Mouse (Mus musculus) frontal cortex, adult 2 months (tissue): ENCODE data around the gene Zfp398. TPM values are rescaled to one million over a fixed set of nuclear protein-coding genes. Genes with fewer than 3 reads are reported as not detected.

Source experiments
- DNase-seq, 2 experiments: peaks; one replicate each; pipeline ENCODE4 v3.0.0; 2022; ENCODE audit warnings: low spot score in 1 of 2; ENCODE audit errors: extremely low spot score in 1 of 2
- polyA plus RNA-seq: library from polyadenylated mRNA; depleted of rRNA; stranded (reverse); fragments of >200 nt; gene quantifications from 2 replicates; pipeline ENCODE4 v1.2.3, GENCODE M21; 2012; rRNA removed

Zfp398 gene
- polyA plus RNA-seq: 14.3 and 15.4 TPM in 2 replicates

DNA sequence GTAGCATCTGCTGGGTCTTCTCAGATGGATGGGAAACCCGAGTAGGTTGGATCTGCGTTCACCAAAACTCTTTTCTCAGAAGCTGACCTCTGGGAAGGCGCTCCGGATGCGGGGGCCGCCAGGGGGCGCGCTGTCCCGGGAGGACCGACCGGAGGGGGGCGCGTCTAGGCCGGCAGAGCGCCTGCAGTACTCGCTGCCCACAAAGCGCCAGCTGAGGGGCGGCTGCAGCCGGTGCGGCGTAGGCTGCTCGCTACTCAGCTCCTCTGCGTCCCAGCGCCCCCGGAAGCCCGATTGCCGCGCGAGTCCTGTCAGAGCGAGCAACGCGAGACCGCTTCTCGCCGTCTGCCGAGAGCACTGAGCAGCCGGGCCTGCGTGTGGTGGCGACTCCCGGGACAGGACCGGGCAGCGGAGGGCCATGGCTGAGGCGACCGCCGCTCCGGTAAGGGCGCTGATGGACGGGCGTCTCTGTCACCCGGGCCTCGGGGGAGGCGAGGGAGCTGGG is at the start of gene Zfp398:
Gene Zfp398 (plus strand): TSS at position 180 of the 502 bp plus-strand sequence.
- peak; percentile 87 to 97 for DNase-seq

DNA sequence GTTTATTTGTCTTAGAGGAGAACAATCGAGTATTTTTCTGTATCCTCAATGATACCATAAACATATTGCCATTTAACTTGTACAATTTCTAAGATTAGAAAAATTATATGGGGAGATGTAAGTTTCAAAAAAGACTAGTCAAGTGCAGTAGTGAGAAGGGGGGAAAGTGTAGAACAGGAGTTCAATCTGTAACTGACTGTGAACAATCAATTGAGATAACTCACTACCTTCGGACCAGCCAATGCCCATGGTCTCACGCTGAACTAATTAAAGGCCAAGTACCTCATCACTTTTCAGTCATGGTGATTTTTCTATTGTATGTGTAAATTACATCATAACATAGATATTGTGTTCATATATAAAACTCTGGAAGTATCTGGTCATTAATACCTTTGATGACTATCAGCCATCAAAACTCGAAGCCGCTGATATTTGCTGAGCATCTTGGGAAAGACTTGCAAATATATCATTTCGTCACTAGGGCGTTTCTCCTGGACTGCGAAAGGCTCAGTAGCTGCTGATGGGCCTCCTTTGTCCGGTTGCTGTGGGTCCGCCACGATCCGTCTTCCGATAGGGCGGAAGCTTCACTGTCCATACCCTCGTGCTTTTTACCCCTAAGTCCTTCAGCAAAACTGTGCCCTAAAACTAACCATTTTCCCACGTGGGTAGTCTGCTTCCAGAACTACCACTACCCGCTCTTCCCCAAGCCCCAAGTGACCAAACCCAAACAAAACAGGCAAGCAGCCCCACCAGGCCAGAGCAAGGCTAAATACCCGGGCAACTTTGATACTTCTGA is 47.3 kb upstream of the Zfp398 start:
- peak; percentile 75 to 89 for DNase-seq

- DNase-seq: no peak
These were observed 46.6 kb upstream of the Zfp398 start for GRCm38 (mm10) chr6:47788821-47789220.

- no peak for DNase-seq
These were observed 44.7 kb upstream of the Zfp398 start for GRCm38 (mm10) chr6:47790745-47791144.

- DNase-seq: no peak
These were observed 42.9 kb upstream of the Zfp398 start for GRCm38 (mm10) chr6:47792533-47792932.

DNA sequence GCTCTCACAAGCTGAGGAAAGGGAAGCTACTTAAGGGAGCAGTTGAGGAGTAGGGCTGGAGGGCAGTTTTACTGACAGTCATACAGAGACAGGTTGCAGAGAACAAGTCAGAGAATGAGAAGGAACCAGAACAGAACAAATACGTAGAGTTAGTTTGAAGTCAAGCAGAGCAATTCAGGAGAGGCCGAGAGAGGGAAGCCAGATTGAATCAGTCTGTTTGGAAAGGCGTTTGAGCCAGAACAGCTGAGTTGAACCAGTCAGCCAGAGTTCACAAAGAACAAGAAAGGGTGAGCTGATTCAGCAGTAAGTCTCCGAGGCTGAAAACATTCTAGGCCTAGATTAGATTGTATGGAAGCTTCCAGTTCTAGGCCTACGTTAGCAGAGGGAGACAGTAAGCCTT is 42.2 kb upstream of the Zfp398 start:
- no peak for DNase-seq

DNA sequence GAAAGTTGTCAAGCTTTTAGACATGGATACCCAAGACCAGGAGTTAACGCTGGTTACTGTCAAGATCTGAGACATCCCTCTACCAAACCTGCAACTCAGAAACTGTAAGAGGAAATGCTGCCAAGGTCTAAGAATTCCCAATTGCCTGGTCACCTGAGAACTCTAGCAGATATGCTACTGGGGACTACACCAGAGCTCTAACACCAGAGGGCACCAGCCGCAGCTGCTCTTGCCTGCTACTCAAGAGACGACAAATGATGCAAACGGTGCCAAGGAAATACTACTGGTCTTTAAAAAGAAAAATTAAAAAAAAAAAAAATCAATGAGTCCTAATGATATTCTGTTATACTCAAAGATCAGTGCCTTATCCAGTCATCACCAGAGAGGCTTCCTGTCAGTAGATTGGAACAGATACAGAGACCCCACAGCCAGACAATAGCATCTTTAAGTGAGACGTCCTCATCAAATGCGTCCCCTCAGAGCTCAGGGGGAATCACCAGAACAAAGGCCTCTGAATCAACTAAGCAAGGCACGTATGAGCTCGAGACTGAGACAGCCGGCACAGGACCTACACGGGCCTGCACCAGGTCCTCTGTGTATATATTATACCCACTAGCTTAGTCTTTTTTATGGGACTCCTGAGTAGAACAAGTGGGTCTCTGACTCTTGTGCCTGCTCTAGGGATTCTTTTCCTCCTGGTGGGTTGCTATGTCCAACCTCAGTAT is 41.2 kb upstream of the Zfp398 start:
- peak in 1 of 2 experiments; percentile 54 for DNase-seq

DNA sequence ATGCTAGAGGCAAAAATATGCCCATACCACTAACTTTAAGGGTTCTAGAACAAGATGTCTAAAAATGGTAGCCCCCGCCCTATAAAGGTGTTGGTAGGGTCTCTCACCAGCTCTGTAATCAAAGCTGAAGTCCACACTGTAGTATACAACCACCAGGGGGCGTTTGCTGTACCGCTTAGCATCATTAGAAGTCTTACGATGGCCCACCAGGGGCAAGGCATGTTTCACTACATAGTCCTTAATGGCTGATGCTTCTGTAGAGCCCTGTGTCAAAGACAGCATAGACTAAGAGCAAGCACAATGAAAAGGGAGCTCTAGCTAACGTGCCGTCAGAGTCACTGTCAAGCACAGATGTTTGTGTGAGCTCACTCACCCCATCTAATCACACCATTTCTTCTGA is 36.4 kb upstream of the Zfp398 start:
- DNase-seq: peak in 1 of 2 experiments; percentile 64

DNA sequence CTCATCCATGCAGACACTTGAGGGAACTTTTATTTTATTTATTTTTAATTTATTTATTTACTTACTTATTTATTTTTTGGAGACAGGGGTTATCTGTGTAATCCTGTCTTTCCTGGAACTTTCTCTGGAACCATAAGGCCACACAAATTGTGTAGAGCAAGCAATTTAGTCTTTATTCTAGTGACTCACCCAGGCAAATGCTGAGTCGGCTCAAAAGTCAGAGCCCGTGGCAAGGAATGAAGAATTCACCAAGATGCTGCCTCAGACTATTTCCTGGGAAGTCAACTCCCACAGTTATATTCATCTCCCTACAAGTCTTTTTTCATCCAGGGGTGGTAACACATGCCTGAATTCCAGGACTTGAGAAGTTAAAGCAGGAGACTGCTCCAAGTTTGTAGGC is 29.9 kb upstream of the Zfp398 start:
- no peak for DNase-seq

GRCm38 (mm10) chr6:47807419-47807818 is 28.0 kb upstream of the Zfp398 start:
- no peak for DNase-seq

DNA sequence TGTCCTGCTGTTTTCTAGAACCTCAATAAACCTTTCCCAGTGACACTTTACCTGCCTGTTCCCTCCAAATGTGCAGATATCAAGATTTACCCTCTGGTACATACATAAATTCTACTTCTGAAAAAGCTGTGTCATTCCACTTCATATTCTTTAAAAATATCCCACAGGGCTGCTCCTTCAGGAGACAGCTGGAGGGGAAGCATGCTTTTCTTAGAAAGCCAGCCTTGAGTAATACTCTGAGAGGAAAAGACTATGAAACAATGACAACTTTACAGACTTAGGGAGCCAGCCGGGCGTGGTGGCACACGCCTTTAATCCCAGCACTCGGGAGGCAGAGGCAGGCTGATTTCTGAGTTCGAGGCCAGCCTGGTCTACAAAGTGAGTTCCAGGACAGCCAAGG is 26.9 kb upstream of the Zfp398 start:
- peak in 1 of 2 experiments; percentile 50 for DNase-seq

DNA sequence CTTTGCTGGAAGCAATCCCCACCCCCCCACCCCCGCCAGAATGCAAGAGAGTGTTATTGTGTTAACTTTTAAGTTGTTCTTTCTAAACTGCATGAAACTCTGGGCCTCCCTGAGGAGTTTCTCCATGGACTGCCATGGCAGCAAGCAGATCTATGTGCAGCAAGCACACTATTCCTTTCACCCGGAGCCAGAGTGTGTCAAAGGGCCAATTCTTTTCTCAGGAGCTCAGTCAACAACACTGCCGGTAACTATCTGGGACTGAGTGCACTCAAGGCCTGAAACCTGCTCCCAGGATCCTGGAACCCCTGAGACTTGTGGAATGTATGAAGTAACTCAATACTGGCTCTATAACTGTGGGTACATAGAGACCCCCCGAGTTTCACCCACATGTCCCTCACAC is 26.4 kb upstream of the Zfp398 start:
- DNase-seq: no peak

DNA sequence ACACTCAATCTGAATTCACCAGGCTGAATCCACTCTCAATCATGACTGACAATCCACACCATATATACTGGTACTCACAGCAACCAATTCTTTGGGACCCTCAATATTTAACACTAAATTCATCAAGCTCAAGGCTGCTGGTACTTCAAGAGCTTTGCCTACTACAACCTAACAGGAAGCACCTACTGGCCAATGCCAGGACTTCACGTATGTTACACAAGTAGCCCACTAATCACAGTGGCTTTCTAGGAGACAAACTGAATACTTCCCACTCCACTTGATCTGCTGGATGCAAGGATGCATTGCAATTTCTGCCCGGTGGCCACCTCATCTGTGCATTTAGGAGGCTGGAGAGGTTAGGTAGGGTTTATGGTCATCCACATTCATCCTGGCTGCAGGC is 25.3 kb upstream of the Zfp398 start:
- DNase-seq: no peak

GRCm38 (mm10) chr6:47811324-47811723 is 24.1 kb upstream of the Zfp398 start:
- DNase-seq: no peak

- no peak for DNase-seq
These were observed 23.1 kb upstream of the Zfp398 start for GRCm38 (mm10) chr6:47812271-47812915.

- DNase-seq: peak; percentile 98 to 99
These were observed 22.1 kb upstream of the Zfp398 start, which contains the start of gene Pdia4 for GRCm38 (mm10) chr6:47813257-47813878. Gene Pdia4 (minus strand): TSS chr6:47813430.

GRCm38 (mm10) chr6:47816151-47816550 is 19.3 kb upstream of the Zfp398 start:
- no peak for DNase-seq

DNA sequence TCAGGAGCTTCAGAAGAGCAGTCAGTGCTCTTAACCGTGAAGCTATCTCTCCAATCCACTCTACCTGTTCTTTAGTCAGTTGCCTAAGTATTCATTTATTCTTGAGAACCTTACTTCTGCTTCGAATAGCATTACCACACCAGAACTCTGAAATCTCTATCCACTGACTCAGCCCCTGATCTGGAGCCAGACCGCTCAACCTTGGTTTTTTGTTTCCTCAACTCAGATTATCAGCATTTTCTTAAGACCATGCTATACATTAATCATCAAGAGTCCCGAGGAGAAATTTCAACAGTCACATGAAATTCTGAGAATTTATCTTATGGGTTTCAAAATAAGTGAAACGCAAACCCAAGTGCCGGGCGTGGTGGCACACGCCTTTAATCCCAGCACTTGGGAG is 16.7 kb upstream of the Zfp398 start:
- no peak for DNase-seq

DNA sequence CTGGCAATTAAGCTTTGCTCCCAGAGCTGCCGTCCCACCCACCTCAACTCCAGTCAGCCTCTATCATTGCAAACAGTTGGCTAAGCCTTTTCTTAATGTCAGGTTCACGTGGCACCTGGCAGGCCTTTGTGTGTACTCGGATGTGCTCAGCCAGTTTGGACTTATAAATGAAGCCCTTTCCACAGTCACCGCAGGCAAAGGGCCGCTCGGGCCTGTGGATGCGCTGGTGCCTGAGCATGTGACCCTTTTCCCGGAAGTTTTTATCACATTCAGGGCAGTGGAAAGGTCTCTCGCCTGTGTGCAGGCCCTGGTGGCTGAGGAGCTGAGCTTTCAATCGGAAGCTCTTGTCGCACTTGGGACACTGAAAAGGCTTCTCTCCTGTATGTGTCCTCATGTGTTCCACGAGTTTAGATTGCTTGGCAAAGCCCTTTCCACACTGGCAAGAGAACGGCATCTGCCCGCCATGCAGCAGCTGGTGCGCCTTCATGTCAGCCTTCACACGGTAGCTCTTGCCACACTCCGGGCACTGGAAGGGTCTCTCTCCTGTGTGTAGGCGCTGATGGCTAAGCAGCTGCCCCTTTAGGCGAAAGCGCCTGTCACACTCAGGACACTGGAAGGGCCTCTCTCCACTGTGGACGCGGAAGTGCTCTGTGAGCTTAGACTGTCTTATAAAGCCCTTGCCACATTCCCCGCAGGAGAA is 15.7 kb upstream of the Zfp398 start:
- no peak for DNase-seq

- DNase-seq: no peak
These were observed 14.2 kb upstream of the Zfp398 start for GRCm38 (mm10) chr6:47821236-47821635.
